Mouse (Mus musculus) kidney, embryonic 14.5 days (tissue): ENCODE measurements at regions not wholly inside any gene's neighbourhood (a gene's known extent, or its start where the extent isn't known, plus 50 kb on each side); places are given as distances from the start of the nearest gene placed in this dataset.
"Not testable (repeated sequence)": the region's sequence is repeated elsewhere in the genome, so short reads cannot be mapped to it uniquely, and the experiment has no call there.

Experiments used
- ATAC-seq: fragments of 200-750 bp; cut with Nextera tagmentation; 2 replicates; pipeline ENCODE4 v1.8.0; 2017; ENCODE audit warnings: moderate number of reproducible peaks, mild to moderate bottlenecking, moderate TSS enrichment, moderate library complexity; ENCODE audit not compliant: low FRiP score, low TSS enrichment
- H3K27ac ChIP-seq: fragments of 300-500 bp; sonication (generic); 2 replicates; pipeline ENCODE4 v1.5.1; 2014; ENCODE audit warnings: low read depth, mild to moderate bottlenecking, low read length, moderate library complexity, mixed read lengths
- H3K27me3 ChIP-seq: fragments of 300-500 bp; sonication (generic); 2 replicates; pipeline ENCODE4 v1.6.1; 2014; ENCODE audit warnings: mild to moderate bottlenecking, low read length; ENCODE audit not compliant: control insufficient read depth, insufficient read depth
- H3K36me3 ChIP-seq: fragments of 300-500 bp; sonication (generic); 2 replicates; pipeline ENCODE4 v1.6.1; 2014; ENCODE audit warnings: low read length, mixed read lengths; ENCODE audit not compliant: control insufficient read depth, insufficient read depth
- H3K4me1 ChIP-seq: fragments of 300-500 bp; sonication (generic); 2 replicates; pipeline ENCODE4 v1.6.1; 2014; ENCODE audit warnings: low read length, mixed read lengths; ENCODE audit not compliant: control insufficient read depth, insufficient read depth
- H3K4me2 ChIP-seq: fragments of 300-500 bp; sonication (generic); replicated peaks from 2 replicates; pipeline ENCODE4 v1.6.1; 2014; ENCODE audit warnings: low read depth, mild to moderate bottlenecking, low read length
- H3K4me3 ChIP-seq: fragments of 300-500 bp; sonication (generic); 2 replicates; pipeline ENCODE4 v1.5.1; 2014; ENCODE audit warnings: mild to moderate bottlenecking, low read length
- H3K9ac ChIP-seq: fragments of 300-500 bp; sonication (generic); 2 replicates; pipeline ENCODE4 v1.6.1; 2014; ENCODE audit warnings: low read depth, mild to moderate bottlenecking, low read length, moderate library complexity
- H3K9me3 ChIP-seq: fragments of 300-500 bp; sonication (generic); 2 replicates; pipeline ENCODE4 v1.6.1; 2016; ENCODE audit warnings: low read length; ENCODE audit not compliant: control insufficient read depth
- WGBS: fragments of 180-500 bp; shearing (Covaris S2); extraction: QIAGEN DNeasy Blood & Tissue Kit; methylation state at CpG from one replicate; pipeline ENCODE4 v1.1.7; 2014; 5-methylcytosine and 5-hydroxymethylcytosine counted together

DNA sequence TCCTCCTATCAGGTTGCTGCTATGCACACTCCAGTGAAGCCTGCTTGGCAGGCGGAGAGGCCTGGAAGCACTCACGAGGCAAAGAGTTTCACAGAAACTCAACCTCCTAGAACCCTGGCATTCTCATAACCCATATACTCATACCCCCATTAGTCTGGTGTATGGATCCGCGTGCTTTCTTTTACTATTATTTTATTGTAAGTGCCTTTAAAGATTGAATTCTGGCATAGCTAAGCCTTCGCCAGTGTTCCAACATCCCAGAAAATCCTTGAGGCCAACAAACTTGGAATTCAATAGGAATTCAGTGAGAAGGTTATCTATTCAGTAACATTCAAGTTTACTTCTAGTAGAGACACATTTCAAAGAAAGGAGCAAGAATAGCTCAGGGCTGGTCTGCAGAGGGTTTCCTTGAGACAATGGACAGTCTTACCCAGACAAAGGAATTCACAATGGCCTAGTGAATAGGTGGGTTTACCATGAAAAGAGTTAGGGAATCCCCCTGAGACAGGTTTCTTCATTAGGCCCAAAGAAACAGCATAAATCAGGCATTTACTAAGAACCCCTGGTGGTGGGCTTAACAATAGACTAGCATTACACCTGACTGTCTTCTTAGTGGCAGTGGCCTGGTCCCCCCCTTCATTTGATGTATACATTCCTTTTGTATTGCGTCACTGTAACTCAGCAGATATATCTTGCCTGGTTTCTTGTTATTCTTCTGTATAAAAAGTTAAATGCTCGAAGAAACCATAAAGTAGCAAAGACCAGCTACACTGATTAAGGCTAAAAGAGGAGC, 80.8 kb upstream of the Gm15446 start:
- H3K27me3 ChIP-seq, H3K36me3 ChIP-seq, H3K9me3 ChIP-seq, H3K4me2 ChIP-seq, H3K4me3 ChIP-seq, H3K27ac ChIP-seq, H3K9ac ChIP-seq, ATAC-seq, H3K4me1 ChIP-seq: not testable (repeated sequence)
- WGBS, result 89% methylated on average over 7 of the region's 7 CpGs

- not testable (repeated sequence) for H3K27ac ChIP-seq
- 83% methylated on average over 2 of the region's 2 CpGs for WGBS
These were observed 79.0 kb upstream of the Gm15446 start for GRCm38 (mm10) chr5:109844236-109844635.

GRCm38 (mm10) chr5:109844753-109845186, 78.4 kb upstream of the Gm15446 start:
- no peaks in the 10 kb centered on the region for H3K9me3 ChIP-seq
- peak overlapping the region; percentile 42 for H3K4me2 ChIP-seq
- no peaks in the 10 kb centered on the region for H3K4me1 ChIP-seq
- H3K4me3 ChIP-seq, result peak overlapping the region; percentile 51
- no peak overlapping the region for H3K27ac ChIP-seq
- ATAC-seq, result peak; percentile 97
- 14% methylated on average over 15 of the region's 15 CpGs for WGBS
- H3K9ac ChIP-seq, result peak overlapping the region; percentile 66
- H3K36me3 ChIP-seq, result no peaks in the 10 kb centered on the region
- no peaks in the 10 kb centered on the region for H3K27me3 ChIP-seq

More at GRCm38 (mm10) chr5:109844236-109844635, 79.0 kb upstream of the Gm15446 start:
- not testable (repeated sequence) for H3K27me3 ChIP-seq, H3K36me3 ChIP-seq, H3K9me3 ChIP-seq, H3K4me1 ChIP-seq
- Histone ChIP-seq H3K9ac (peak overlapping the region; percentile 66; the same call in 1 of the 2 replicates), H3K4me2 (peak overlapping the region; percentile 42), H3K4me3 (peak overlapping the region; percentile 51)
- peak; percentile 64; the same call in 1 of the 2 replicates for ATAC-seq

DNA sequence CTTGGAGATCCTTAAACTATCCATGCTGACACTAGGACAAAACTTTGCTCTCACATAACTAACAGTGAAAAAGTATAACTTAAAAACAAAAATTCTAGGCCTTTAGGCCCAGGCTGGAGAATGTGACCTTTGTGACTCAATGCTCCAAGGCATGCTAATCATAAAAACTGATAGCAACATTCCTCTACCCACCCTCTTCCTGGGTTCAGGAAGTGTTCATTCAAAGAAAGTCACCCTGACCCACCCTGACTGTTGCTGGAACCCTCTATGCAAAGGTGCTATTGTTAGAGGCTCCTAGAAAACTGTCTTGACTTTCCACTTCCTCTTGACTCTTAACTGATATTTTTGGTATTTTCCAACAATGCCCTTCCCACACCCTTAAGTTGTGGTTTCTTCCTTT, 72.0 kb upstream of the Gm15446 start:
- not testable (repeated sequence) for H3K4me2 ChIP-seq, ATAC-seq, H3K4me3 ChIP-seq, H3K36me3 ChIP-seq, H3K4me1 ChIP-seq, H3K9me3 ChIP-seq, H3K27me3 ChIP-seq, H3K9ac ChIP-seq, H3K27ac ChIP-seq

DNA sequence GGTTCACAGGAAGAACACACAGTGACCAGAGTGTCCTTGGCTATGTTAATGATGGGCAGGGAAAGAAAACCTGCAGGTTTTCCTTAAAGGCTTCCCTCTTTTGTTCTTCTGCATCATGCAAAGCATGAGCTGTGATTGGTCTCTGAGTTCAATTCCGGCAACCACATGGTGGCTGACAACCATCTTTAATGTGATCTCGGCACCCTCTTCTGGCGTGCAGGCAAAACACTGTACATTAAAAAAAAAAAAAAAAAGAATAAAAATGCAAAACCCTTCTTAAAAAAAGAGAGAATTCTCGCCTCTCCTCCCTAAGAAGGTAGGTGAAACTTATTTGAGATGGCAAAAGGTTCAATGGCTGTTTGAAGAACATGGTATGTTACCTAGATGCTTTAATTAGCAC, 62.8 kb upstream of the Gm15446 start:
- no peak overlapping the region for H3K4me3 ChIP-seq
- H3K27ac ChIP-seq, result no peak overlapping the region
- no peak overlapping the region for H3K4me2 ChIP-seq
- H3K4me1 ChIP-seq, result no peaks in the 10 kb centered on the region
- H3K27me3 ChIP-seq, result no peaks in the 10 kb centered on the region
- no peak overlapping the region for H3K9ac ChIP-seq
- H3K36me3 ChIP-seq, result no peaks in the 10 kb centered on the region
- WGBS, result 86% methylated on average over 4 of the region's 4 CpGs
- no peak for ATAC-seq
- no peaks in the 10 kb centered on the region for H3K9me3 ChIP-seq

DNA sequence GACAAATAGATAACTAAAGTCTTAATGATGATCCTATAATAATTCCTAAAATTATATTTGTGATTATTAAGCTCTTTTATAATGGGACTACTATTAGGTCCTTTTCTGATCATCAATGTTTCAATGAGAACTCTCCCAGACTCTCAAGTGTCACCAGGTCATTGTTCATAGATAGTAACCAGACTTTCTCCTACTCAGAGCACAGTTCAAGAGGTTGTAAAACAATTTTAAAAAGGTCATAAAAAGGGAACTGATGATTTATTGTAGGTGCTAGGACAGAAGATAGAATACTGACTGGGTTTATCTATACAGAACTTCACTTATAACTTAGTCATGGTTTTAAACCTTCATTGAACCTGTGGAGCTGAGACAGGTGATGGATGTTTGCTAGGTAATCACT, 58.7 kb upstream of the Gm15446 start:
- not testable (repeated sequence) for H3K4me3 ChIP-seq, H3K4me2 ChIP-seq, H3K27ac ChIP-seq, ATAC-seq, H3K27me3 ChIP-seq, H3K9me3 ChIP-seq, H3K9ac ChIP-seq, H3K4me1 ChIP-seq, H3K36me3 ChIP-seq

DNA sequence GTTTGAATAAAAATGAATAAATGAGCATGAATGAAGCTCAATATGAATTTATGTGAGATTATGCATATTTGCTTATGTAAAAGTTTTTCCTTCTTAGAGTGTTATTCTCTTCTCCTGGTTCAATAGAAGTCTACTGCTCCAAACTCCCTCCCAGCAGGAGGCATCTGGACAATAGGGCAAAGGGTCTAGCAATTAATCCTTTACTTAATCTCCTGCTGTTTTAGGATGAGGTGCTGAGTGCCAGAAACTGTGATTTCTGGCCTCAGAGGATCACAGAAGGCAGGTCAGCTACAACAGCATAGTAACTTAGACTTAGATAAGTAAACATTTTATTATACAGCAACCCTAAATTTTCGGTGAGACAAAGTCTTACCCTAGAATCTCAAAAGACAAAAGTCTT, 57.6 kb upstream of the Gm15446 start:
- 85% methylated on average over 1 of the region's 1 CpGs for WGBS
- no peaks in the 10 kb centered on the region for H3K9me3 ChIP-seq
- ATAC-seq, result no peak

GRCm38 (mm10) chr5:109866337-109867126, 56.7 kb upstream of the Gm15446 start:
- Histone ChIP-seq H3K36me3 (no peaks in the 10 kb centered on the region), H3K4me2 (peak overlapping the region; percentile 43), H3K9ac (peak overlapping the region; percentile 60), H3K27me3 (no peaks in the 10 kb centered on the region), H3K4me1 (no peaks in the 10 kb centered on the region), H3K4me3 (peak overlapping the region; percentile 62), H3K27ac (peak overlapping the region; percentile 38; the same call in 1 of the 2 replicates), H3K9me3 (no peaks in the 10 kb centered on the region)
- WGBS, result 1% methylated on average over 22 of the region's 22 CpGs
- peak; percentile 100 for ATAC-seq

More for the DNA sequence above, 57.6 kb upstream of the Gm15446 start:
- H3K36me3 ChIP-seq, result no peaks in the 10 kb centered on the region
- H3K4me3 ChIP-seq, result no peak overlapping the region
- no peak overlapping the region for H3K27ac ChIP-seq
- no peaks in the 10 kb centered on the region for H3K4me1 ChIP-seq
- no peak overlapping the region for H3K9ac ChIP-seq
- H3K4me2 ChIP-seq, result no peak overlapping the region
- H3K27me3 ChIP-seq, result no peaks in the 10 kb centered on the region

DNA sequence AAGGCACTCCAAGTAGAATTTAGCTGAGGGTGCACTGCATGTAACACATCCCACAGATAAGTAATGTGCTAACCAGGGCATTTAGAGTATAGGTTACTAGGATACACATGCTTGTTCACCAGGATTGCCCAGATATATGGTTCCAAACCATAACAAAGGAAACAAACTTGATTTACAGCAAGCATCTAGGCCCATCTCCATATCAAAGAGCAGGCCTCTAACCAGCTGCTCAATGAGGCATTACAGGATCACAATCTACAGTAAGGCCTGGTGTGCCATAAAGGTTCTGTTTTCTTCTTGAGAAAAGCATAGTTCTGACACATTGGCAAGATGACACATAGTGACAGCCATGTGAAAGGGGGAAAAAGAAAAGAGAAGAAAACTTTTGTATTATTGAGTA, 56.0 kb upstream of the Gm15446 start:
- H3K9ac ChIP-seq, ATAC-seq, H3K27me3 ChIP-seq, H3K4me1 ChIP-seq, H3K36me3 ChIP-seq, H3K27ac ChIP-seq, H3K9me3 ChIP-seq: not testable (repeated sequence)
- Histone ChIP-seq H3K4me3 (peak overlapping the region; percentile 62; the same call in 1 of the 2 replicates), H3K4me2 (peak overlapping the region; percentile 43)
